Mouse (Mus musculus): ENCODE data around the gene Lhfpl5. TPM values are rescaled to one million over a fixed set of nuclear protein-coding genes. Genes with fewer than 3 reads are reported as not detected.

Lhfpl5 gene
- polyA plus RNA-seq, 1 experiment from 2014 or later: not detected

- Histone ChIP-seq H3K79me2 (ENCODE audit: inconsistent target) (no peaks in the 10 kb centered on the region), H3K36me3 (ENCODE audit: inconsistent target) (peaks cover 55% of the 10 kb centered on the region; the same call in 1 of the 2 replicates), H3K4me3 (ENCODE audit: inconsistent target) (no peak overlapping the region), H3K27ac (no peak overlapping the region)
- WGBS (ENCODE audit: missing documents): 68% methylated on average over 4 of the region's 4 CpGs
These were observed 18.5 kb downstream of the Lhfpl5 start for GRCm38 (mm10) chr17:28593965-28594364.

GRCm38 (mm10) chr17:28600780-28601179 lies 25.3 kb downstream of the Lhfpl5 start:
- no peak overlapping the region for H3K27ac ChIP-seq
- H3K36me3 ChIP-seq (ENCODE audit: inconsistent target): peaks cover 66% of the 10 kb centered on the region
- no peak overlapping the region for H3K4me3 ChIP-seq (ENCODE audit: inconsistent target)
- H3K79me2 ChIP-seq (ENCODE audit: inconsistent target): no peaks in the 10 kb centered on the region
- 83% methylated on average over 5 of the region's 5 CpGs for WGBS (ENCODE audit: missing documents)

GRCm38 (mm10) chr17:28601557-28602250 lies 26.3 kb downstream of the Lhfpl5 start:
- H3K4me3 ChIP-seq (ENCODE audit: inconsistent target): no peak overlapping the region
- 86% methylated on average over 9 of the region's 9 CpGs for WGBS (ENCODE audit: missing documents)
- H3K79me2 ChIP-seq (ENCODE audit: inconsistent target): no peaks in the 10 kb centered on the region
- no peak overlapping the region for H3K27ac ChIP-seq
- peaks cover 75% of the 10 kb centered on the region for H3K36me3 ChIP-seq (ENCODE audit: inconsistent target)

GRCm38 (mm10) chr17:28609543-28609942 lies 34.1 kb downstream of the Lhfpl5 start:
- Histone ChIP-seq H3K79me2 (ENCODE audit: inconsistent target) (peaks cover 63% of the 10 kb centered on the region), H3K36me3 (ENCODE audit: inconsistent target) (peaks cover 28% of the 10 kb centered on the region; the same call in 1 of the 2 replicates), H3K27ac (no peak overlapping the region), H3K4me3 (ENCODE audit: inconsistent target) (no peak overlapping the region)
- WGBS (ENCODE audit: missing documents): 57% methylated on average over 3 of the region's 3 CpGs

GRCm38 (mm10) chr17:28612603-28613002 lies 37.2 kb downstream of the Lhfpl5 start:
- Histone ChIP-seq H3K36me3 (ENCODE audit: inconsistent target) (0 out of 2 replicates have a peak, but pooled peaks cover 8% of the 10 kb centered on the region), H3K4me3 (ENCODE audit: inconsistent target) (no peak overlapping the region), H3K27ac (no peak overlapping the region), H3K79me2 (ENCODE audit: inconsistent target) (peaks cover 94% of the 10 kb centered on the region)
- WGBS (ENCODE audit: missing documents): 73% methylated on average over 2 of the region's 2 CpGs

- WGBS (ENCODE audit: missing documents): 92% methylated on average over 4 of the region's 6 CpGs
- Histone ChIP-seq H3K36me3 (ENCODE audit: inconsistent target) (0 out of 2 replicates have a peak, but pooled peaks cover 6% of the 10 kb centered on the region), H3K79me2 (ENCODE audit: inconsistent target) (peaks cover 98% of the 10 kb centered on the region), H3K4me3 (ENCODE audit: inconsistent target) (no peak overlapping the region), H3K27ac (no peak overlapping the region)
These were observed 37.7 kb downstream of the Lhfpl5 start for GRCm38 (mm10) chr17:28613096-28613495.

- 89% methylated on average over 4 of the region's 4 CpGs for WGBS (ENCODE audit: missing documents)
- Histone ChIP-seq H3K36me3 (ENCODE audit: inconsistent target) (no peaks in the 10 kb centered on the region), H3K79me2 (ENCODE audit: inconsistent target) (peaks cover 100% of the 10 kb centered on the region), H3K27ac (no peak overlapping the region), H3K4me3 (ENCODE audit: inconsistent target) (no peak overlapping the region)
These were observed 39.9 kb downstream of the Lhfpl5 start for GRCm38 (mm10) chr17:28615332-28615731.

- WGBS (ENCODE audit: missing documents): 61% methylated on average over 10 of the region's 10 CpGs
- Histone ChIP-seq H3K27ac (no peak overlapping the region), H3K36me3 (ENCODE audit: inconsistent target) (no peaks in the 10 kb centered on the region), H3K4me3 (ENCODE audit: inconsistent target) (no peak overlapping the region), H3K79me2 (ENCODE audit: inconsistent target) (peaks cover 92% of the 10 kb centered on the region)
These were observed 42.2 kb downstream of the Lhfpl5 start for GRCm38 (mm10) chr17:28617636-28618035.

GRCm38 (mm10) chr17:28618124-28618523 lies 42.7 kb downstream of the Lhfpl5 start:
- WGBS (ENCODE audit: missing documents): 88% methylated on average over 7 of the region's 7 CpGs
- Histone ChIP-seq H3K36me3 (ENCODE audit: inconsistent target) (no peaks in the 10 kb centered on the region), H3K4me3 (ENCODE audit: inconsistent target) (no peak overlapping the region), H3K27ac (no peak overlapping the region), H3K79me2 (ENCODE audit: inconsistent target) (peaks cover 88% of the 10 kb centered on the region)

- H3K27ac ChIP-seq: no peak overlapping the region
- no peak overlapping the region for H3K4me3 ChIP-seq (ENCODE audit: inconsistent target)
- peaks cover 81% of the 10 kb centered on the region for H3K79me2 ChIP-seq (ENCODE audit: inconsistent target)
- WGBS (ENCODE audit: missing documents): 93% methylated on average over 1 of the region's 1 CpGs
- H3K36me3 ChIP-seq (ENCODE audit: inconsistent target): no peaks in the 10 kb centered on the region
These were observed 43.3 kb downstream of the Lhfpl5 start for GRCm38 (mm10) chr17:28618775-28619174.

- peak overlapping the region; percentile 78 for H3K4me3 ChIP-seq (ENCODE audit: inconsistent target)
- peak overlapping the region; percentile 33 for H3K27ac ChIP-seq
- WGBS (ENCODE audit: missing documents): under 1% methylated on average over 78 of the region's 78 CpGs
- no peaks in the 10 kb centered on the region for H3K36me3 ChIP-seq (ENCODE audit: inconsistent target)
- peaks cover 52% of the 10 kb centered on the region for H3K79me2 ChIP-seq (ENCODE audit: inconsistent target)
These were observed 46.2 kb downstream of the Lhfpl5 start for GRCm38 (mm10) chr17:28621381-28622299.

- H3K27ac ChIP-seq: peak within 1 kb of the TSS; percentile 35
- peak within 1 kb of the TSS; percentile 78 for H3K4me3 ChIP-seq (ENCODE audit: inconsistent target)
- H3K36me3 ChIP-seq (ENCODE audit: inconsistent target): no peaks in the 10 kb centered on the region
- H3K79me2 ChIP-seq (ENCODE audit: inconsistent target): peaks cover 46% of the 10 kb centered on the region
- WGBS (ENCODE audit: missing documents): under 1% methylated on average over 53 of the region's 53 CpGs
These were observed 46.9 kb downstream of the Lhfpl5 start, which contains the start of gene Srpk1 for GRCm38 (mm10) chr17:28622300-28622759. Gene Srpk1 (minus strand): TSS chr17:28622709.

GRCm38 (mm10) chr17:28624841-28625240 lies 49.4 kb downstream of the Lhfpl5 start:
- peaks cover 20% of the 10 kb centered on the region for H3K79me2 ChIP-seq (ENCODE audit: inconsistent target)
- no peak overlapping the region for H3K27ac ChIP-seq
- 43% methylated on average over 2 of the region's 2 CpGs for WGBS (ENCODE audit: missing documents)
- H3K4me3 ChIP-seq (ENCODE audit: inconsistent target): no peak overlapping the region
- no peaks in the 10 kb centered on the region for H3K36me3 ChIP-seq (ENCODE audit: inconsistent target)

GRCm38 (mm10) chr17:28625327-28625726 lies 49.9 kb downstream of the Lhfpl5 start:
- WGBS (ENCODE audit: missing documents): 17% methylated on average over 10 of the region's 15 CpGs
- H3K4me3 ChIP-seq (ENCODE audit: inconsistent target): no peak overlapping the region
- no peaks in the 10 kb centered on the region for H3K36me3 ChIP-seq (ENCODE audit: inconsistent target)
- H3K27ac ChIP-seq: no peak overlapping the region
- H3K79me2 ChIP-seq (ENCODE audit: inconsistent target): peaks cover 16% of the 10 kb centered on the region

- Histone ChIP-seq H3K79me2 (ENCODE audit: inconsistent target) (no peaks in the 10 kb centered on the region), H3K27ac (no peak overlapping the region), H3K36me3 (ENCODE audit: inconsistent target) (no peaks in the 10 kb centered on the region), H3K4me3 (ENCODE audit: inconsistent target) (no peak overlapping the region)
- 100% methylated on average over 2 of the region's 2 CpGs for WGBS (ENCODE audit: missing documents)
These were observed 51.5 kb downstream of the Lhfpl5 start for GRCm38 (mm10) chr17:28626937-28627336.

Data from macrophage (primary cell).